Mouse (Mus musculus): ENCODE results near the gene 1700023F06Rik. TPM values are rescaled to one million over a fixed set of nuclear protein-coding genes. Genes with fewer than 3 reads are reported as not detected.

Gene 1700023F06Rik
- polyA plus RNA-seq, 1 experiment from 2014 or later, result not detected

- Histone ChIP-seq H3K36me3 (ENCODE audit: control insufficient read depth, insufficient read depth, low read length) (no peaks in the 10 kb centered on the region), H3K9me3 (replicated peaks; ENCODE audit: control insufficient read depth, low read length) (no peaks in the 10 kb centered on the region), H3K9ac (ENCODE audit: low read depth, low read length) (no peak overlapping the region), H3K4me1 (ENCODE audit: control insufficient read depth, insufficient read depth, low read length) (0 out of 2 replicates have a peak, but pooled peaks cover 5% of the 10 kb centered on the region), H3K4me2 (no peak overlapping the region), H3K4me3 (ENCODE audit: low read depth, low read length) (no peak overlapping the region), H3K27me3 (ENCODE audit: control insufficient read depth, insufficient read depth, low read length) (peaks cover 15% of the 10 kb centered on the region), H3K27ac (ENCODE audit: low read depth, low read length) (no peak overlapping the region)
- ATAC-seq (replicated peaks; ENCODE audit: insufficient number of reproducible peaks, low FRiP score, low TSS enrichment), result no peak
- 83% methylated on average over 5 of the region's 5 CpGs for WGBS (ENCODE audit: insufficient replicate concordance)
These were observed 10.9 kb upstream of the 1700023F06Rik start for GRCm38 (mm10) chr11:103219259-103219658.

DNA sequence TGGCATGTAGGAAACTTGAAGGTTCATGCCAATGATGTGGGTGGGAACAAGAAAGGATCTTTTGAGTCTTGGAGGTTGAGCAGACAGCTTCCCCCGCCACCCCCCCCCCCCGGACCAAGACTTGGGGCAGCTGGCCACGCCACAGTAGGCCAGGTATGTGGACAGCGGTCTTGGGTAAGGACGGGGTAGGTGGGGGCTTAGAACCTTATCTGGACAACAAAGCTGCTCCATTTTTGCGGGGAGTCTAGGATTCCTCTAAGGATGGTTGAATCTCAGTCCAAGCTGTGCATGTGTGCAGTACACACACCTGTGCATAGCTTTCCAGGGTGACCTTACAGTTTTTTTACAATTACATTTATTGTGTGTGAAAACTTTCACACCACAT lies 10.2 kb upstream of the 1700023F06Rik start:
- H3K4me3 ChIP-seq (ENCODE audit: low read depth, low read length), result peak overlapping the region; percentile 53
- WGBS (ENCODE audit: insufficient replicate concordance), result 27% methylated on average over 6 of the region's 6 CpGs
- peaks cover 15% of the 10 kb centered on the region for H3K27me3 ChIP-seq (ENCODE audit: control insufficient read depth, insufficient read depth, low read length)
- 0 out of 2 replicates have a peak, but pooled peaks cover 5% of the 10 kb centered on the region for H3K4me1 ChIP-seq (ENCODE audit: control insufficient read depth, insufficient read depth, low read length)
- H3K4me2 ChIP-seq, result peak overlapping the region; percentile 96
- ATAC-seq (replicated peaks; ENCODE audit: insufficient number of reproducible peaks, low FRiP score, low TSS enrichment), result no peak
- H3K9me3 ChIP-seq (replicated peaks; ENCODE audit: control insufficient read depth, low read length), result no peaks in the 10 kb centered on the region
- H3K36me3 ChIP-seq (ENCODE audit: control insufficient read depth, insufficient read depth, low read length), result no peaks in the 10 kb centered on the region
- H3K27ac ChIP-seq (ENCODE audit: low read depth, low read length), result no peak overlapping the region
- H3K9ac ChIP-seq (ENCODE audit: low read depth, low read length), result peak overlapping the region; percentile 62; the same call in 1 of the 2 replicates

DNA sequence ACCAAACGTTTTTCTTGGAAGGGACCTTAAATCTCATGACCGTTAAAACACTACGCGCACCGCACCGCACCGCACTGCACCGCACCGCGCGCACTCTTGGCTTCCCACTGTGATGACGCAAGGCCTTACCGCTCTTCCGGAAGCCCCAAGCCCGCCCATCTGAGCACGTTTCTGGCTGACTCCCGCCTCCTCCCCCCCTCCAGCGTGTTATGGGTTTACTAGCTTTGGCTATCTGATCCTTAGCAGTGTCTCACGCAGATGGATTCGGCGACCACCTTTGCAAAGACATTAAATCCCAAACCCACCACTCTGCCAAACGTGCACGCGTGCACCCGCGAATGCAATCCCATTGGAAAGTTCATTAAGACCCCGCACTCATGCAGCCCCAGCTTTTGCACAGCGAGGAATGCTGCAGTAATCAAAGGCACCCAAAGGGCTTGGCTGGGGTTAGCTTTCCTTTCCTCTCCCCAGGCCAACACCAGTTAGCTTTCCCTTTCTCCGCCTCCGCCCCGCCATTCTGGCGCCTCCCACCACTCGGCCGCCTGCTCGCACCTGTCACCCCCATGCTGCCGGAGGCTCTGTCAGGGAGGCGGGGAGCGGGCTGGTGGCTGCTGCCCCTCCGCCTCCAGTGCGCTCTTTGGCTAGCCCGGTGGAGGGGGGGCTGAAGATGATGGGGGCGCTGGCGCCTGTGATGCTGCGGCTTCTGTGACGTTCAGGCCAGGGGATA lies 9.6 kb upstream of the 1700023F06Rik start, which contains the start of gene Spata32:
TSS of gene Spata32 (minus strand) at position 643 of the 727 bp plus-strand sequence.
- Histone ChIP-seq H3K27me3 (ENCODE audit: control insufficient read depth, insufficient read depth, low read length) (peaks cover 15% of the 10 kb centered on the region), H3K9me3 (replicated peaks; ENCODE audit: control insufficient read depth, low read length) (no peaks in the 10 kb centered on the region), H3K4me1 (ENCODE audit: control insufficient read depth, insufficient read depth, low read length) (0 out of 2 replicates have a peak, but pooled peaks cover 5% of the 10 kb centered on the region), H3K4me2 (peak within 1 kb of the TSS; percentile 96), H3K36me3 (ENCODE audit: control insufficient read depth, insufficient read depth, low read length) (no peaks in the 10 kb centered on the region), H3K4me3 (ENCODE audit: low read depth, low read length) (peak within 1 kb of the TSS; percentile 53), H3K27ac (ENCODE audit: low read depth, low read length) (no peak within 1 kb of the TSS), H3K9ac (ENCODE audit: low read depth, low read length) (peak within 1 kb of the TSS; percentile 62; the same call in 1 of the 2 replicates)
- WGBS (ENCODE audit: insufficient replicate concordance), result 3% methylated on average over 45 of the region's 45 CpGs
- peak; percentile 44; the same call in 1 of the 2 replicates for ATAC-seq (replicated peaks; ENCODE audit: insufficient number of reproducible peaks, low FRiP score, low TSS enrichment)

GRCm38 (mm10) chr11:103215355-103215754 lies 7.0 kb upstream of the 1700023F06Rik start:
- Histone ChIP-seq H3K9me3 (replicated peaks; ENCODE audit: control insufficient read depth, low read length) (no peaks in the 10 kb centered on the region), H3K4me1 (ENCODE audit: control insufficient read depth, insufficient read depth, low read length) (0 out of 2 replicates have a peak, but pooled peaks cover 5% of the 10 kb centered on the region), H3K4me2 (no peak overlapping the region), H3K9ac (ENCODE audit: low read depth, low read length) (no peak overlapping the region), H3K36me3 (ENCODE audit: control insufficient read depth, insufficient read depth, low read length) (no peaks in the 10 kb centered on the region), H3K4me3 (ENCODE audit: low read depth, low read length) (no peak overlapping the region), H3K27ac (ENCODE audit: low read depth, low read length) (no peak overlapping the region), H3K27me3 (ENCODE audit: control insufficient read depth, insufficient read depth, low read length) (peaks cover 16% of the 10 kb centered on the region)
- no peak for ATAC-seq (replicated peaks; ENCODE audit: insufficient number of reproducible peaks, low FRiP score, low TSS enrichment)
- WGBS (ENCODE audit: insufficient replicate concordance), result 66% methylated on average over 1 of the region's 1 CpGs

- WGBS (ENCODE audit: insufficient replicate concordance), result 79% methylated on average over 5 of the region's 5 CpGs
- no peak for ATAC-seq (replicated peaks; ENCODE audit: insufficient number of reproducible peaks, low FRiP score, low TSS enrichment)
- peaks cover 8% of the 10 kb centered on the region; the same call in 1 of the 2 replicates for H3K27me3 ChIP-seq (ENCODE audit: control insufficient read depth, insufficient read depth, low read length)
- H3K4me3 ChIP-seq (ENCODE audit: low read depth, low read length), result no peak overlapping the region
- H3K4me1 ChIP-seq (ENCODE audit: control insufficient read depth, insufficient read depth, low read length), result 0 out of 2 replicates have a peak, but pooled peaks cover 5% of the 10 kb centered on the region
- no peaks in the 10 kb centered on the region for H3K36me3 ChIP-seq (ENCODE audit: control insufficient read depth, insufficient read depth, low read length)
- H3K27ac ChIP-seq (ENCODE audit: low read depth, low read length), result no peak overlapping the region
- no peak overlapping the region for H3K9ac ChIP-seq (ENCODE audit: low read depth, low read length)
- H3K9me3 ChIP-seq (replicated peaks; ENCODE audit: control insufficient read depth, low read length), result no peaks in the 10 kb centered on the region
- H3K4me2 ChIP-seq, result no peak overlapping the region
These were observed 5.4 kb upstream of the 1700023F06Rik start for GRCm38 (mm10) chr11:103213712-103214111.

- 65% methylated on average over 8 of the region's 8 CpGs for WGBS (ENCODE audit: insufficient replicate concordance)
These were observed 1.9 kb upstream of the 1700023F06Rik start for GRCm38 (mm10) chr11:103210291-103210690.

DNA sequence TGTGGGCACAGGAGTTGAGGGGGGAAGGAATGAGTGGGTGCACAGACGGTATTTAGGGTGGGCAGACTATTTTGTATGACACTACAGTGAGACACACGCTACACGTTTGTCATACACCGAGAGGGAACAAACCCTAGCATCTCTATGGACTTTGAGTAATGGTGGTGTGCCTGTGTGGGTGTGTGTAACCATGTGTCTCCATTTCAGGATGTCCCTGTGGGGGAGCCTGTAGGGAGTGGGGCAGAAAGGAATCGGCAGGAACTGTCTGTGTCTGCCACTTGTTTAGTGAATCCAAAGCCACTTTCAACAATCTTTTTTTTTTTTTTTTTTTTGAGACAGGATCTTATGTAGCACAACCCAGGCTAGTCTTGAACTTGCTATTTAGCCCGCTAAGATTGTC lies 2.2 kb downstream of the 1700023F06Rik start:
- no peak overlapping the region for H3K4me2 ChIP-seq
- no peaks in the 10 kb centered on the region for H3K36me3 ChIP-seq (ENCODE audit: control insufficient read depth, insufficient read depth, low read length)
- H3K4me1 ChIP-seq (ENCODE audit: control insufficient read depth, insufficient read depth, low read length), result no peaks in the 10 kb centered on the region
- H3K9me3 ChIP-seq (replicated peaks; ENCODE audit: control insufficient read depth, low read length), result no peaks in the 10 kb centered on the region
- no peak for ATAC-seq (replicated peaks; ENCODE audit: insufficient number of reproducible peaks, low FRiP score, low TSS enrichment)
- no peak overlapping the region for H3K27ac ChIP-seq (ENCODE audit: low read depth, low read length)
- 84% methylated on average over 6 of the region's 6 CpGs for WGBS (ENCODE audit: insufficient replicate concordance)
- no peak overlapping the region for H3K9ac ChIP-seq (ENCODE audit: low read depth, low read length)
- H3K4me3 ChIP-seq (ENCODE audit: low read depth, low read length), result no peak overlapping the region
- H3K27me3 ChIP-seq (ENCODE audit: control insufficient read depth, insufficient read depth, low read length), result peaks cover 17% of the 10 kb centered on the region

More at GRCm38 (mm10) chr11:103210291-103210690, 1.9 kb upstream of the 1700023F06Rik start:
- H3K9ac ChIP-seq (ENCODE audit: low read depth, low read length), result no peak overlapping the region
- no peaks in the 10 kb centered on the region for H3K4me1 ChIP-seq (ENCODE audit: control insufficient read depth, insufficient read depth, low read length)
- H3K9me3 ChIP-seq (replicated peaks; ENCODE audit: control insufficient read depth, low read length), result no peaks in the 10 kb centered on the region
- ATAC-seq (replicated peaks; ENCODE audit: insufficient number of reproducible peaks, low FRiP score, low TSS enrichment), result no peak
- no peak overlapping the region for H3K4me3 ChIP-seq (ENCODE audit: low read depth, low read length)
- no peak overlapping the region for H3K4me2 ChIP-seq
- H3K27me3 ChIP-seq (ENCODE audit: control insufficient read depth, insufficient read depth, low read length), result peaks cover 4% of the 10 kb centered on the region; the same call in 1 of the 2 replicates
- no peak overlapping the region for H3K27ac ChIP-seq (ENCODE audit: low read depth, low read length)
- H3K36me3 ChIP-seq (ENCODE audit: control insufficient read depth, insufficient read depth, low read length), result no peaks in the 10 kb centered on the region

DNA sequence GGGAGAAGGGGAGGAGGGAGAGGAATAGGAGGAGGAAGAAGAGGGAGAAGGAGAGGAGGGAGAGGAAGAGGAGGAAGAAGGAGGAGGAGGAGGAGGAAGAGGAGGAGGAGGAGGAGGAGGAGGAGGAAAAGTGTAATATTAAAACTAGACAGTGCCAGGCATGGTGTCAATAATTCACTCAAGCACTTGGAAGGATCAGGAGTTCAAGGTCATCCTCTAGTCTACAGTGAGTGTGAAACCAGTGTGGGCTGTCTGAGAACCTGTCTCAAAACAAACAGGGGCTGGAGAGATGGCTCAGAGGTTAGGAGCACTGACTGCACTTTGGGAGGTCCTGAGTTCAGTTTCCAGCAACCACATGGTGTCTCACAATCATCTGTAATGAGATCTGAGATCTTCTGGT lies 6.0 kb downstream of the 1700023F06Rik start:
- H3K27ac ChIP-seq (ENCODE audit: low read depth, low read length), result no peak overlapping the region
- ATAC-seq (replicated peaks; ENCODE audit: insufficient number of reproducible peaks, low FRiP score, low TSS enrichment), result no peak
- no peak overlapping the region for H3K4me2 ChIP-seq
- peaks cover 53% of the 10 kb centered on the region for H3K27me3 ChIP-seq (ENCODE audit: control insufficient read depth, insufficient read depth, low read length)
- no peak overlapping the region for H3K4me3 ChIP-seq (ENCODE audit: low read depth, low read length)
- no peaks in the 10 kb centered on the region for H3K9me3 ChIP-seq (replicated peaks; ENCODE audit: control insufficient read depth, low read length)
- H3K9ac ChIP-seq (ENCODE audit: low read depth, low read length), result no peak overlapping the region
- peaks cover 12% of the 10 kb centered on the region; the same call in 1 of the 2 replicates for H3K4me1 ChIP-seq (ENCODE audit: control insufficient read depth, insufficient read depth, low read length)
- no peaks in the 10 kb centered on the region for H3K36me3 ChIP-seq (ENCODE audit: control insufficient read depth, insufficient read depth, low read length)
